Mouse (Mus musculus) embryonic facial prominence, embryonic 15.5 days (tissue): Measurements from ENCODE around the gene Gse1. TPM values are rescaled to one million over a fixed set of nuclear protein-coding genes. Genes with fewer than 3 reads are reported as not detected.
A peak's percentile ranks its signal among the peaks of the same experiment; 100 is the strongest.

ENCODE experiments used
- ATAC-seq: fragments of 200-750 bp; cut with Nextera tagmentation; 2 replicates; pipeline ENCODE4 v1.8.0; 2017; ENCODE audit warnings: low read depth, moderate TSS enrichment; ENCODE audit not compliant: insufficient number of reproducible peaks, low FRiP score, low TSS enrichment
- H3K27ac ChIP-seq: fragments of 300-500 bp; sonication (generic); replicated peaks from 2 replicates; pipeline ENCODE4 v1.5.1; 2015; ENCODE audit warnings: mild to moderate bottlenecking, inconsistent platforms
- H3K27me3 ChIP-seq: fragments of 300-500 bp; sonication (generic); 2 replicates; pipeline ENCODE4 v1.6.1; 2015; ENCODE audit warnings: inconsistent platforms
- H3K36me3 ChIP-seq: fragments of 300-500 bp; sonication (generic); 2 replicates; pipeline ENCODE4 v1.6.1; 2015; ENCODE audit warnings: mild to moderate bottlenecking, inconsistent platforms
- H3K4me1 ChIP-seq: fragments of 300-500 bp; sonication (generic); 2 replicates; pipeline ENCODE4 v1.6.1; 2015; ENCODE audit warnings: inconsistent platforms
- H3K4me2 ChIP-seq: fragments of 300-500 bp; sonication (generic); replicated peaks from 2 replicates; pipeline ENCODE4 v1.6.1; 2015; ENCODE audit warnings: mild to moderate bottlenecking, inconsistent platforms
- H3K4me3 ChIP-seq: fragments of 300-500 bp; sonication (generic); replicated peaks from 2 replicates; pipeline ENCODE4 v1.5.1; 2015; ENCODE audit warnings: mild to moderate bottlenecking, inconsistent platforms
- H3K9ac ChIP-seq: fragments of 300-500 bp; sonication (generic); 2 replicates; pipeline ENCODE4 v1.6.1; 2015; ENCODE audit warnings: inconsistent platforms
- H3K9me3 ChIP-seq: fragments of 300-500 bp; sonication (generic); replicated peaks from 2 replicates; pipeline ENCODE4 v1.6.1; 2016; ENCODE audit warnings: inconsistent platforms
- WGBS: fragments of 180-500 bp; shearing (Covaris S2); methylation state at CpG from one replicate; pipeline ENCODE4 v1.1.7; 2015; 5-methylcytosine and 5-hydroxymethylcytosine counted together
- polyA plus RNA-seq: library from polyadenylated mRNA; unstranded; fragments of >200 nt; fragmentation: Nextera tagmentation; extraction: Ambion mirVana; gene quantifications from 2 replicates; pipeline ENCODE4 v1.2.1, GENCODE M21; 2015

Gene Gse1
- polyA plus RNA-seq, 1 experiment from 2014 or later, result 11.1 TPM

GRCm38 (mm10) chr8:120476711-120477575, 248.7 kb downstream of the Gse1 start:
- H3K27me3 ChIP-seq, result no peaks in the 10 kb centered on the region; the same call in 1 of the 2 replicates
- ATAC-seq, result no peak
- no peak overlapping the region for H3K4me3 ChIP-seq
- H3K9ac ChIP-seq, result no peak overlapping the region
- H3K4me2 ChIP-seq, result no peak overlapping the region
- no peaks in the 10 kb centered on the region for H3K9me3 ChIP-seq
- peaks cover 30% of the 10 kb centered on the region for H3K4me1 ChIP-seq
- 46% methylated on average over 25 of the region's 25 CpGs for WGBS
- no peak overlapping the region for H3K27ac ChIP-seq
- no peaks in the 10 kb centered on the region for H3K36me3 ChIP-seq

DNA sequence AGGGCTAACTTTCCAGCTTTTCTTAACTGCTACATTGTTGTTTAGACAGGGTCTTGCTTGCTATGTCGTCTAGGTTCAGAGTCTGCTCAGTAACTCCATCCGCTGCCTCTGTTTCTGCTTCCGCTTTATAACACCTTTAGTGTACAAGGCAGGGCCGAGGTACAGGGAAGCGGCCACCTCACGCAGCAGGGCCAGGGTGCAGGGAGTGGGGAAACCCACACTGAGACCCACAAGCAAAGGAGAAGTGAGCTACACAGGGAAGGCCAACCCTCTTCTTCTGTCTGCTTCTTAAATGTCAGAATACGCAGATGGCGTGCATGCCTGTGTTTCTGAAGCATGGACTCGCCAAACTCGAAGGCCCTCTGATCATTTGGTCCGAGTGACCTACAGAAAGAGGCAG, 250.5 kb downstream of the Gse1 start:
- no peak overlapping the region for H3K27ac ChIP-seq
- H3K4me3 ChIP-seq, result no peak overlapping the region
- no peaks in the 10 kb centered on the region for H3K36me3 ChIP-seq
- ATAC-seq, result no peak
- H3K9me3 ChIP-seq, result no peaks in the 10 kb centered on the region
- no peaks in the 10 kb centered on the region; the same call in 1 of the 2 replicates for H3K27me3 ChIP-seq
- no peak overlapping the region for H3K9ac ChIP-seq
- H3K4me1 ChIP-seq, result peaks cover 22% of the 10 kb centered on the region
- H3K4me2 ChIP-seq, result no peak overlapping the region
- 84% methylated on average over 11 of the region's 11 CpGs for WGBS

DNA sequence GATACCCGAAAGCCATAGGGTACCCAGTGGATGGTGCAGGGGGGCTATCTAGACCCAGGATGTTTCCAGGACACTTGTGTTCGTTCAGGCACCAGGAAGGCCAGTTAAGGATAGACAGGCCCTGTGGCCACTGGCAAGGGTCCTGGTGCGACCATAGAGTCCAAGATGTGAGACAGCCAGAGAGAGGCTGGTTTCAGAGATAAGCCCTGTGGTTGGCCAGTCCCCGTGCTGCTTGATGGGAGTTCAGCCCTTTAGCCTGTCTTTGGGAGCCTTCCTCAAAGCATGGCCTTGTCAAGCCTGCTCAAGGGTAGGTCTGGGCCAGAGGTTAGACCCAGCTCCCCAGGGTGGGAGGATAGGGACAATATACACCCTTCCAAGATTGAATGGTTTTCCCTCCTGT, 251.4 kb downstream of the Gse1 start:
- Histone ChIP-seq H3K27me3 (no peaks in the 10 kb centered on the region; the same call in 1 of the 2 replicates), H3K9me3 (no peaks in the 10 kb centered on the region), H3K4me1 (peaks cover 32% of the 10 kb centered on the region), H3K27ac (no peak overlapping the region), H3K9ac (no peak overlapping the region), H3K36me3 (no peaks in the 10 kb centered on the region), H3K4me2 (no peak overlapping the region), H3K4me3 (no peak overlapping the region)
- WGBS, result 88% methylated on average over 4 of the region's 4 CpGs
- ATAC-seq, result no peak

DNA sequence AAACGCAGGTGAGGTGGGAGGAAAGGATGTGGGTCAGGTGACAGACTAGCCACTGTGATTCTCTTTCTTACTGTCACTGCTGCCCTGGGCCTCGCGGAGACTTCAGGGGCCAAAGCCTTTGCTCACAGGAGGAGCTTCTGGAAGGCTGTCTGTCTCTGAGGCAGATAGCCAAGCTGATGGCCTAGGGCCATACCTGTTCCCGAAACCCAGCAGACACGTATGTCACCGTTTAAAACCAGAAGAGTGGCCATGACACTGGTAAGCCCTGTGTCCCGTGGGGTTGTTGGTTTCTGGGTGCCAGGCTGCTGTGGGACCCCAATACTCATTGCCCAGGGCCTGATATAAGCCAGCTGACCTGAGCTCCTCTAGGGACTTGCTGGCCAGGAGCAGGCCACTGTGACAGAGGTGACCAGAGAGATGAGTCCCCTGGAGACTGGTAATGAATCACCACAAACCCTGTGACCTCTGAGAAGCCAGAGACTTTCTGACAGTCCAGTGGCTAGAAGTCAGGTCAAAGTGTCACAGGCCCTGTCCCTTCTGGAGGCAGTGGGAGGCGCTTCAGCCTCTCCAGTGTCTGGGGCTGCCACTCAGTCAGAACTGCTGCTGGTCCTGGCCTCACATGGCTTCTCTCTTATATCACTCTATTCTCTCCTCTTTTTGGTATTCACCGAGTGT, 253.9 kb downstream of the Gse1 start:
- no peaks in the 10 kb centered on the region for H3K9me3 ChIP-seq
- no peak overlapping the region for H3K27ac ChIP-seq
- no peak overlapping the region for H3K9ac ChIP-seq
- ATAC-seq, result no peak
- no peak overlapping the region for H3K4me2 ChIP-seq
- 63% methylated on average over 9 of the region's 9 CpGs for WGBS
- H3K4me3 ChIP-seq, result no peak overlapping the region
- no peaks in the 10 kb centered on the region for H3K36me3 ChIP-seq
- peaks cover 38% of the 10 kb centered on the region for H3K4me1 ChIP-seq
- H3K27me3 ChIP-seq, result peaks cover 7% of the 10 kb centered on the region; the same call in 1 of the 2 replicates

DNA sequence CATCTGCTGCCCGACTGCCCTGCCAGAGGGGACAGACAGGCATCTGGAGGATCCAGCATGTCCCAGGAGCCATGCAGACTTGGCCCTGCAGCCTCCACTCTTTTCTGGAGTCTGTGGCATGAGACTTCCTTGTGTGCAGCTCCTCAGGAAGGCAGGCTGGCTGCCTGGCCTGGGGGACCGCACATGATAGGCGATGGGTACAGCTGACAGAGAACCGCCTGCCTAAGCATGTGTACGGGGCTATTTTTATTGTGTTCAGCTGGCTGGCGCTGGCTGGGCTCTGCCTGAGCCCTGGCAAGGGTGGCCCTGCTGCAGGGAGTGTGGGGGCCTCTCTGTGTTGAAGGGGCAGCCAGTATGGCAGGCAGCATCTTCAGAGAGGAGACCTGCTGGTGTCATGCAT, 256.2 kb downstream of the Gse1 start:
- Histone ChIP-seq H3K36me3 (no peaks in the 10 kb centered on the region), H3K4me1 (peaks cover 57% of the 10 kb centered on the region), H3K27me3 (peaks cover 7% of the 10 kb centered on the region; the same call in 1 of the 2 replicates), H3K4me2 (peak overlapping the region; percentile 3; the same call in 1 of the 2 replicates), H3K27ac (peak overlapping the region; percentile 68), H3K9ac (no peak overlapping the region), H3K4me3 (no peak overlapping the region), H3K9me3 (no peaks in the 10 kb centered on the region)
- WGBS, result 26% methylated on average over 6 of the region's 6 CpGs
- 0 out of 2 replicates have a peak, but pooled peaks have one; percentile 31 for ATAC-seq

DNA sequence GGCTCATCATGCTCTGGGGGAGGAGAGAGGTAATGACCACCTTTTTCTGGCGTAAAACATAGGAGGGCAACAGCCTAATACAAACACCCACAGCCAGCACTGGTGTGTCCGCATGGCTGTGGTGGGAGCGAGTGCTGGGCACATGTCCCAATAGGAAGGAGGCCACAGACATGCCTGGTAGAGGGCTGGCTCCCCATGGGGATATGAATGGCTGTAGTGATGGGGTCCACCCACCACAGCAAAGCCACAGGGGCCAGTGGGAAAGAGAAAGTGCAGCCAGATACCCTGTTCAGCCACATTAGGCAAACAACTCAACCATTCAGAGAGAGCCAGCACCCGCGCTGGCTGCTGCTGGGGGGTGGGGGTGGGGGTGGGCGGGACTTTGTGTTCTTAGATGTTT, 256.9 kb downstream of the Gse1 start:
- H3K4me3 ChIP-seq, result no peak overlapping the region
- no peaks in the 10 kb centered on the region for H3K36me3 ChIP-seq
- no peak for ATAC-seq
- H3K27ac ChIP-seq, result peak overlapping the region; percentile 68
- H3K9me3 ChIP-seq, result no peaks in the 10 kb centered on the region
- peaks cover 7% of the 10 kb centered on the region; the same call in 1 of the 2 replicates for H3K27me3 ChIP-seq
- no peak overlapping the region for H3K9ac ChIP-seq
- WGBS, result 36% methylated on average over 6 of the region's 6 CpGs
- H3K4me2 ChIP-seq, result peak overlapping the region; percentile 3; the same call in 1 of the 2 replicates
- H3K4me1 ChIP-seq, result peaks cover 63% of the 10 kb centered on the region

DNA sequence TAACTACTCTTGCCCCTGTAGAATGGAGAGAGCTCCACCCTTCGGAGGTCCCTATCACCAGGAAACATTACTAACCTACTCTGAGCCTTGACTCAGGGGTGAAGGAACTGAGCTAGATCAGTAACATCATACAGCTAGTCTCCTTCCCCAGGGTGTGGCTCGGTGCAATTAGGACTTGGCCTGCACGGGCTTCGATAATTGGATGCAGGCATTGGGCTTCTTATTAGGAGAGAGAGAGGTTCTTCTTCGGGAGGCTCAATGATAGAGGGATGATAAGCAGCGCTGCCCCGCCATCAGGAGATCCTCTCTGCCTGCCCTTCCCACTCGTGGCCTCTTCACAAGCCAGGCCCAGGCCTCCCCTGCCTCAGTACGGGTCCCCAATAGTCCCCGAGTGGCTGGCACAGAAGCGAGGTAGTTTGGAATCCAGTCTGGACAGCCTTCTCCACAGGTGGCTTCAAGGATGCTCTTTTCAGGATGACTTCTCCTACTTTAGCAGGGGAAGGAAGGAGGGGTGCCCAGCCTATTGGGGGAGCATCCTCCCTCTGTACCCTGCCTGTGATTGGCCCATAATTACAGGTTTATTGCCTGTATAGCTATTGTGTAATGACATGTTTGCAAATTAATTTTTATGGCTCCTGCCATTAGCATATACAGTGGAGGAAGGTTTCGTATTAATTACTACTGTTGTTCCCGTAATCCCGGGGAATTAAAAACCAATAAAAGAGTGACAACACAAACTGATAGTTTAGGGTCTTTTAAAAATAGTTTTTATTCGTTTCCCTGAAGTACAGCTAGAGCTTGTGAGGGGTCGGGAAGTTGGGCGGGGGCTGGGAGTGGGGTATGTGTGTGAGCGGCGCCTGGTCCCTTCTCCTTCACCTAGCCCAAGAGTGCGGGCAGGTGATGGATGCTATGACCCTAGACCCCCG, 257.6 kb downstream of the Gse1 start:
- 35% methylated on average over 21 of the region's 21 CpGs for WGBS
- Histone ChIP-seq H3K4me1 (peaks cover 70% of the 10 kb centered on the region), H3K4me2 (peak overlapping the region; percentile 98; the same call in 1 of the 2 replicates), H3K27ac (peak overlapping the region; percentile 90), H3K27me3 (peaks cover 7% of the 10 kb centered on the region; the same call in 1 of the 2 replicates), H3K4me3 (no peak overlapping the region), H3K36me3 (no peaks in the 10 kb centered on the region), H3K9me3 (no peaks in the 10 kb centered on the region), H3K9ac (no peak overlapping the region)
- no peak for ATAC-seq

DNA sequence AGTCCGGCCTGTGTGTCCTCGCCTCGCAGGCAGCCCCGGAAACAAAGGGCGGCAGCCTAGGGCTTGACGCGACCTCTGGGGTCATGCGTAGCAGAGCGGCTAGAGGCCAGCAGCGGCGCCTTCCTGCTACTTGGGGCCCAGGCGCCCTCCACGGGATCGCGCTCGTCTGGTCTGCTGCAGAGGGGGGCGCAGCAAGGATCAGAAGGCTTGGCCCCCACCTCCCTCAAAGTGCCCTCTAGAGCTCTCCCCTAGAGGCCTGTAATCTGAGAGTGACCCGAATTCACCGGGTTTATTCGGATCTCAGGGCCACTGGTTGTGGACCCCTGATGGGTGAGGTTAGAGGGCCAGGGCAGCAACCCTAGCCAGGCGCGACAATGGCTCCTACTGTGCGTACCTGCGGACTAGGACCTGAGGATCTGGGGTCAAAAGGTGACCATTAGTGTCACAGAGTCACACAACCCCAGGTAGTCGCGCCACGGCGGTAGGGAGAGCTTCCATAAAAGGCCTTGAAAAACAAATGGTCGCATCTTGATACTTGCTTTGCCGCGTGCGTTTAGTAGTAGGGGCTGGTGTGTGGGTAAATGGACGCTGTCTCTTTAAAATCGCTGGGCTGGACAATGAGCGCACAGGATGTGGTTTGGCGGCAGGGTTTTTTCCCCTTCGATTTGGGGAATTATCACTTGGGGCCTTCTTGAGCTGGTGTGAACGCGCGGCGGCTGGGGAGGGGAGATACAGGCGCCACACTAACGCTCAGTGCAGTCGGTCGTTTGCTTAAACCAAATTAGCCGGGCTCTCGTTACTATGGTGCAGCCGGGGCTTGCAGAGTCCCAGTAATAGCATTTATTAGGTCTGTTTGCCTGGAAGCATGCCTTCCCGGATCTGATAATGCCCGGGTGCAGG, 258.5 kb downstream of the Gse1 start:
- peak overlapping the region; percentile 70 for H3K4me3 ChIP-seq
- peaks cover 7% of the 10 kb centered on the region; the same call in 1 of the 2 replicates for H3K27me3 ChIP-seq
- ATAC-seq, result no peak
- H3K9ac ChIP-seq, result no peak overlapping the region
- no peaks in the 10 kb centered on the region for H3K9me3 ChIP-seq
- H3K27ac ChIP-seq, result peak overlapping the region; percentile 90
- WGBS, result 6% methylated on average over 50 of the region's 50 CpGs
- H3K36me3 ChIP-seq, result no peaks in the 10 kb centered on the region
- H3K4me2 ChIP-seq, result peak overlapping the region; percentile 98
- peaks cover 79% of the 10 kb centered on the region for H3K4me1 ChIP-seq

- no peaks in the 10 kb centered on the region for H3K9me3 ChIP-seq
- H3K4me2 ChIP-seq, result peak overlapping the region; percentile 98
- ATAC-seq, result peak; percentile 26; the same call in 1 of the 2 replicates
- H3K4me3 ChIP-seq, result peak overlapping the region; percentile 70
- H3K27ac ChIP-seq, result peak overlapping the region; percentile 90
- peak overlapping the region; percentile 51 for H3K9ac ChIP-seq
- WGBS, result 0% methylated on average over 34 of the region's 34 CpGs
- H3K27me3 ChIP-seq, result peaks cover 7% of the 10 kb centered on the region; the same call in 1 of the 2 replicates
- peaks cover 85% of the 10 kb centered on the region for H3K4me1 ChIP-seq
- no peaks in the 10 kb centered on the region for H3K36me3 ChIP-seq
These were observed 259.1 kb downstream of the Gse1 start for GRCm38 (mm10) chr8:120487377-120487728.
